Mouse (Mus musculus): ENCODE results near the gene Brinp3. TPM values are rescaled to one million over a fixed set of nuclear protein-coding genes. Genes with fewer than 3 reads are reported as not detected.

Gene Brinp3
- total RNA-seq, 2 experiments from 2014 or later: not detected

DNA sequence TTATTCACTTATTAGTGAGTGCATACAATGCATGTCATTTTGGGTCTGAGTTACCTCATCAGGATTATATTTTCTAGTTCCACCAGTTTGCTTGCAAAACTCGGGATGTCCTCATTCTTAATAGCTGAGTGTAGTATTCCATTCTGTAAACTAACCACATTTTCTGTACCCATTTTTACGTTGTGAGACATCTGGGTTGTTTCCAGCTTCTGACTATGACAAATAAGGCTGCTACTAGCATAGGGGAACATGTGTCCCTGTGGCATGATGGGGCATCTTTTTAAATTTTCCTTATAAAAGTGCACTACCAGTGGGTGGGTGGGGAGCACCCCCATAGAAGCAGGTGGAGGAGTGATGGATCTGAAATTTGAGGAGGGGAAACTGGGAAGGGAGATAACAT lies 292.7 kb downstream of the Brinp3 start:
- no peak for ATAC-seq (ENCODE audit: poor library complexity, severe bottlenecking)

DNA sequence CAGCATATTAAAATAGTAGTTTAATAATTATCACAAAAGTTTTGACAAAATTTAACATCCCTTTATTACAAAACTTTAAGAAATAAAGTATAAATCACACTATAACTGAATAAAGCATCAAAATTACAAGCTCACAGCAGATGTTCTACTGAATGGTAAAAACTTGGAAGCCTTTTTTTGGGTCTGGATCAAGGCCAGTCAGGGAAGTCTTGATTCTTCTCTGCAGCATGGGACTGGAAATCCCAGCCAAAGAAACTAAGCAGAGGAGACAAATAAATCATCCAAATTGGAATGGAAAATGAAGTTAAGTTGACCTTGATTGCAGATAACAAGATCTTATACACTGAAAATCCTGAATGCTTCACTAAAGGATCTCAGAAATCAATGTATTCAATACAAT lies 298.3 kb downstream of the Brinp3 start:
- ATAC-seq (ENCODE audit: poor library complexity, severe bottlenecking): no peak

DNA sequence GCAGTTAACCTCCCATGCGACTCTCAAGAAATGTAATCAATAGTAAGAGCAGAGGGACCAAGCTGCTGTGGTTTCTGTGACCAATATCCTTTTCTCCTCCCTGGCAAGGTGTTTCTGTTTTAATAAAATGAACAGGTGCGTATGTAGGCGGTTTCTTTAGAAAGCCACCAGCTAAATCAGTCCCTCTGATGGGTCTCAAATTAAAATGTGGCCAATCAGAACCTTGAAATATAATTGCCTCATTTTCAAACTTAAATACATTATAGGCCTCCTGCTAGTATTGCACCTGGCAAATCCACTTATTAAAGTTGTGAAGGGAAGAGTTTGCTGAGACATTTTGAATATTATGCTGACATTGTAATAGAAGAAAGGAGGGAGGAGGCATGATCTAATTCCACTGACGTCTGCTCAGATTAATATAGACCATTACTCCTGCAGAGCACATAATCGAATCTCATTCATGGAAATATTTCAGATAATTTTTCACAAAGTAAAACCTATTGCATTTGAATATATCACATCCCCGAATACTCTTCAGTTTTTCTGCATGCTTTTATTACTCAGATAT lies 305.5 kb downstream of the Brinp3 start:
- ATAC-seq (ENCODE audit: poor library complexity, severe bottlenecking): no peak

DNA sequence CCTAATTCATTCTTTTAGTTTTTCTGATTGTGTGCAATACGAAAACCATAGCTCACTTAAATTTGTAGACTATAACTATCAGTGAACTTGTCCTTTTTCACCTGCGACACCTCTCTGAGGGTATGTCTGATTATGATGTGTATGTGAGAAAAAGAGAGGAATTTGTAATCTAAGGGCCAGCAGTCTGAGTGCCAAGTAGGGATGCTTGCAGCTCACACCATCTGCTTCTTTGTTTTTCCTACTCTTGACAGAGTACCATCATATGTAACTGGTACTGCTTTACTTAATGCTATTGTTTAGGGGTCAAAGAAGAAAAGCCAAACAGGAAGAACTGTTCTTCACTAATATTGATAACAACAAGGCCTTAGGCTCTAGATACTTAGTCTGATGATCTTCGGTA lies 307.3 kb downstream of the Brinp3 start:
- no peak for ATAC-seq (ENCODE audit: poor library complexity, severe bottlenecking)

DNA sequence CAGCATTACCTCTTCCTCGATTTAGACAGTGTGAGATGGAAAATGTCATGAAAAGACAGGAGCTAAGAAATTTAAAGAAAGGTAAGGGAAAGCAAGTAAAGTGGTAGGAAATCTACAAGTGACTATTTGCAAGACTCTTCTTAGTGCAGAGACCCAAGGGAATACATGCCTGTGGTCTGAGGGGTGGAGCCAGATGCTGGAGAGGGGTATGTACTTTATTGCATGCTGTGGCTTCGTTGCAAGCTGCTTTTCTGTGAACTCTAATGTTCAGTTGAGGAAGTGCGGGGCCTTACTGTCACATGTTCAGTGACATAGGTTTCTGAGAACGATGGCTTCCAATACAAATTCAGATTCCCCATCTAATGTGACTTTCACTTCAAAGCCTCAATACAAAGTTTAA lies 313.2 kb downstream of the Brinp3 start:
- no peak for ATAC-seq (ENCODE audit: poor library complexity, severe bottlenecking)

DNA sequence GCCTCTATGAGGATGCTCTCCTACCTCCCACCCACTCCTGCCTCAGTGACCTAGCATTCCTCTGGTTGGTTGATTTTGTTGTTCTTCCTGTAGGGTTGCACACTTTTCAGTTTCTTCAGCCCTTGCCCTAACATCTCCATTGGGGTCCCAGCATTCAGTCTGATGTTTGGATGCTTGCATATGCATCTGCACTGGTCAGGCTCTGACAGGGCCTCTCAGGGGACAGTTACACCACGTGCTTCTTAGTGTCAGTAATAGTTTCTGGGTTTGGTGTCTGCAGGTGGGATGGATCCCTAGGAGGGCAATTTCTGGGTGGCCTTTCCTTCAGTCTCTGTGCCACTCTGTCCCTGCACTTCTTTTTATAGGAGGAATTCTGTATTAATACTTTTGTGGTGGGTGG lies 339.3 kb downstream of the Brinp3 start:
- ATAC-seq (ENCODE audit: poor library complexity, severe bottlenecking): no peak

DNA sequence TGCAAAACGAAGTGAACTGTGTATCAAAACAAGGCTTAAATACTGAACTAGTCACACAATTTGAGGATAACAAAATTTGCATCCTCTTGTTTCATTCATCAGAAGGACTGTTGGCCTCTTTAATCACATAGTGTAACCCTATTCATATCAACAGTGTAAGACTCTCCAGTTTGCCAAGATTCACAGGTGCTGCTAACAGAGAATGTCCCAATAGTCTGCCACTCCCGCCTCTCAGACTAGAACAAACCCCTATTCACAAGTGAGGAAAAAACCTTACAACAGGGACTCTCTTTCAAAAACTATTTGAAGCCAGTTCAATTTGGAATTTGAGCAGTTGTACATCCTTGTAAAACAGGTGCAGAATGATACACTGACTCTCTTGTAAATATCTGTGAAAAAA lies 349.5 kb downstream of the Brinp3 start:
- no peak for ATAC-seq (ENCODE audit: poor library complexity, severe bottlenecking)

DNA sequence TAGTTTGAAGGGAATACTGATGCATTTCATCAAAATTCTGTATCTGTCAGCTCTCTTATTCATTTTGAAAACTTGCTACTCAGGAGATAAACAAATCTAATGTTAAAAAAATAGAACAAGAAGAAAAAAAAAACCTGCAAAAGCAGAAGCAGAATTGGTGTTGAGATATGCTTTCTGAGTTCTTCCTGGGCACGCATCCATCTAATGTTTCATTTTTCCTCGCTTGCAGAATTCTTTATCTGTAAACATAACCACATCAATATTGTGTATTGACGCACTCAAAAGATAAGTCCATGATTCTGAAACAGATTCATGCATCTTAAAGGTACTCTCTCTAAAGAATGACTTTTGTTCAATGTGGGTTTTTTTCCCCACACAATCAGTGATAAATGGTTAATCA lies 354.3 kb downstream of the Brinp3 start:
- ATAC-seq (ENCODE audit: poor library complexity, severe bottlenecking): no peak

DNA sequence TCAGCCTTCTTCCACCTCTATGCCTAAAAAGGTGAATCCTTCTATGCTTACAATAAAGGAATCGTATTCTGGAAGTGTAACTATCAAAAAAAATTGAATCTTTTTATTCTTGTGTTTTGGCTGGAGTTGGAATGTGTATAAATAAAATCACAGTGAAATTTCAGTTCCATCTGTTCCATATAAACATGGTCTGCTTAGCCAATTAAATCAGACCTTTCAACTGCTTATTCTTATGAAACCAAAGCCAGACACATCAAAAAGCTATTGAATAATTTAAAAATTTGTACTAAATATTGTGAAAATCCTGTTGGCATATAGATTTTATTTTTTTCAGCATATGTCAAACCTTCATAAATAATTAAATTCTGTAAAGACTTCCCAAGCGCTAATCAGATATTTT lies 355.6 kb downstream of the Brinp3 start:
- no peak for ATAC-seq (ENCODE audit: poor library complexity, severe bottlenecking)

DNA sequence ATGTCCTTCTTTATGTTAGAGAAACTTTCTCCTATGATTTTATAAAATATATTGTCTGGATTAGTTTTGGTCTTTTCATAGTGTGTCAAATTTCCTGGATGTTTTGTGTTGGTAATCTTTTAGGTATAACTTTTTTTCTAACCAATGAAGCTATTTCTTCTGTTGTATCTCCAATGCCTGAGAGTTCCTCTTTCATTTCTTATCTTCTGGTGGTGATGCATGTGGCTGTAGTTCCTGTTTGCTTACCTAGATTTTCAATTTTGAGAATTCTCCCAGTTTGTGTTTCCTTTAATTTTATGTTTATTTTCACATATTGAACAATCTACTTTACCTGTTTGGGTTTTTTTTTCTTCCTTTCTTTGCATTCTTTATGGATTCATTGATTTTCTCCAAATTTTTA lies 404.1 kb downstream of the Brinp3 start:
- ATAC-seq (ENCODE audit: poor library complexity, severe bottlenecking): no peak

DNA sequence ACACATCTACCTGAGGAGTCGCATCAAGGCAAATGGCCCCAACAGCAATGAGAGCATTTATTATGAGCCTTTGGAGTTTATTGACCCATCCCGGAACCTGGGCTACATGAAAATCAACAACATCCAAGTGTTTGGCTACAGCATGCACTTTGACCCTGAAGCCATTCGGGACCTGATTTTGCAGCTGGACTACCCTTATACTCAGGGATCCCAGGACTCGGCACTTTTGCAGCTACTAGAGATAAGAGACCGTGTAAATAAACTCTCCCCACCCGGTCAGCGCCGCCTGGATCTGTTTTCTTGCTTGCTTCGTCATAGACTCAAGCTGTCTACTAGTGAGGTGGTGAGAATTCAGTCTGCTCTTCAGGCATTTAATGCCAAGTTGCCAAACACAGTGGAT lies 407.1 kb downstream of the Brinp3 start:
- ATAC-seq (ENCODE audit: poor library complexity, severe bottlenecking): no peak

DNA sequence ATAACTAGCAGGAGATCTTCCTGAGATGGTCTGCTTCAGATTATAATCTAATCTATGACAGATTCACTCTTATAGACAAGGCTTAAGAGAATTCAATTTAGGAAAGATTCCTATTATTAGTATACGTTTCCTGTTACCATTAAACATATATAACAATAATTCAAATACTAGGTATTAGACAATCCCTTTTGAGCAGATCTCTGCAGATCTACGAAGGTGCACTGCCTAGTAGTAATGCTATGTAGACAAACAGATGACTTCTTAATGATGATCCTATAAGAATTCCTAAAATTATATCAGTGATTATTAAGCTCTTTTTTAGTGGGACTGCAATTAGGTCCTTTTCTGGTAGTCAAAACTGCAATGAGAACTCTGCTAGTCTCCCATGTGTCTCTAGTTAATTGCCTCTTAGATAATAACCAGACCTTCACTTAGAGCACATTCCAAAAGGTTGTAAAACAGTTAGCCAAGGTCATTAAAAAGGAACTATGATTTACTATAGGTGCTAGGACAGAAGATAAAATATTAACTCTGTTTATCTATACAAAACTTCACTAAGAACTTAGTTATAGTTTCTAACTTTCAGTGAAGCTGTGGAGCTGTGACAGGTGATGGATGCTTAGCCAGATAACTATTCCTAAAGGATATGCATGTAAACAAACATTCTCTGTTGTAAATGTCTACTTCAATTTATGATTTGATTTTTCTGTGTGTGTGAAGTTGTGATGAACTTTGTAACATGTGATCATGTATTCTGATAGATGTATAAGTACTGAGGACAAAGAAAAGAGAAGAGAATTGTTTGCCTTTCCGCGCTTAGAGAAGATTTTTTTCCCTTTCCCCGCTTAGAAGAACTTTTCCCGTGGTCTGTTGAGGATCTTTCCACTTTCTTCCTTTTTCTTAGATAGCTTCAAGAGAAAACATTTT lies 445.2 kb downstream of the Brinp3 start:
- ATAC-seq (ENCODE audit: poor library complexity, severe bottlenecking): no peak

Data from megakaryocyte, adult 5-6 weeks (primary cell).